Mouse (Mus musculus) liver, postnatal 0 days (tissue): ENCODE results near the gene Mnat1. TPM values are rescaled to one million over a fixed set of nuclear protein-coding genes. Genes with fewer than 3 reads are reported as not detected.

ENCODE experiments used
- ATAC-seq: fragments of 200-750 bp; cut with Nextera tagmentation; 2 replicates; pipeline ENCODE4 v1.8.0; 2017; ENCODE audit warnings: mild to moderate bottlenecking, moderate library complexity
- DNase-seq: peaks from one replicate; pipeline ENCODE4 v3.0.0-alpha.2; 2016
- H3K27ac ChIP-seq: fragments of 300-500 bp; sonication (generic); 2 replicates; pipeline ENCODE4 v1.5.1; 2014; ENCODE audit warnings: antibody characterized with exemption, moderate library complexity, mild to moderate bottlenecking, low read depth
- H3K27me3 ChIP-seq: fragments of 300-500 bp; sonication (generic); 2 replicates; pipeline ENCODE4 v1.6.1; 2014; ENCODE audit warnings: low read length, control low read depth, mixed read lengths; ENCODE audit not compliant: insufficient read depth
- H3K36me3 ChIP-seq: fragments of 300-500 bp; sonication (generic); replicated peaks from 2 replicates; pipeline ENCODE4 v1.6.1; 2014; ENCODE audit warnings: mild to moderate bottlenecking, control low read depth, low read length, moderate library complexity, mixed read lengths; ENCODE audit not compliant: insufficient read depth
- H3K4me1 ChIP-seq: fragments of 300-500 bp; sonication (generic); 2 replicates; pipeline ENCODE4 v1.6.1; 2014; ENCODE audit warnings: antibody characterized with exemption, mild to moderate bottlenecking, control low read depth; ENCODE audit not compliant: insufficient read depth
- H3K4me2 ChIP-seq: fragments of 300-500 bp; sonication (generic); 2 replicates; pipeline ENCODE4 v1.6.1; 2014; ENCODE audit warnings: low read depth, mild to moderate bottlenecking, low read length, moderate library complexity, mixed read lengths
- H3K4me3 ChIP-seq: fragments of 300-500 bp; sonication (generic); 2 replicates; pipeline ENCODE4 v1.5.1; 2014; ENCODE audit warnings: low read depth, low read length
- H3K9ac ChIP-seq: fragments of 300-500 bp; sonication (generic); replicated peaks from 2 replicates; pipeline ENCODE4 v1.6.1; 2014; ENCODE audit warnings: mild to moderate bottlenecking, moderate library complexity
- H3K9me3 ChIP-seq: fragments of 300-500 bp; sonication (generic); 2 replicates; pipeline ENCODE4 v1.6.1; 2016; ENCODE audit warnings: mild to moderate bottlenecking, control low read depth, low read length, mixed read lengths
- CTCF ChIP-seq: sonication (generic); IDR thresholded peaks from 2 replicates; pipeline ENCODE4 v1.5.1; 2016; ENCODE audit warnings: antibody characterized with exemption, low read depth
- EP300 ChIP-seq: IDR thresholded peaks from 2 replicates; pipeline ENCODE4 v1.6.1; 2016; ENCODE audit warnings: antibody characterized with exemption, low read depth, mild to moderate bottlenecking
- WGBS: fragments of 180-500 bp; shearing (Covaris S2); extraction: QIAGEN DNeasy Blood & Tissue Kit; methylation state at CpG from one replicate; pipeline ENCODE4 v1.1.7; 2014; ENCODE audit not compliant: insufficient replicate concordance; 5-methylcytosine and 5-hydroxymethylcytosine counted together
- polyA plus RNA-seq: library from polyadenylated mRNA; unstranded; fragments of >200 nt; fragmentation: Nextera tagmentation; extraction: Ambion mirVana; gene quantifications from 2 replicates; pipeline ENCODE4 v1.2.1, GENCODE M21; 2015

Mnat1 gene
- polyA plus RNA-seq, 1 experiment from 2014 or later = 8.6 TPM

DNA sequence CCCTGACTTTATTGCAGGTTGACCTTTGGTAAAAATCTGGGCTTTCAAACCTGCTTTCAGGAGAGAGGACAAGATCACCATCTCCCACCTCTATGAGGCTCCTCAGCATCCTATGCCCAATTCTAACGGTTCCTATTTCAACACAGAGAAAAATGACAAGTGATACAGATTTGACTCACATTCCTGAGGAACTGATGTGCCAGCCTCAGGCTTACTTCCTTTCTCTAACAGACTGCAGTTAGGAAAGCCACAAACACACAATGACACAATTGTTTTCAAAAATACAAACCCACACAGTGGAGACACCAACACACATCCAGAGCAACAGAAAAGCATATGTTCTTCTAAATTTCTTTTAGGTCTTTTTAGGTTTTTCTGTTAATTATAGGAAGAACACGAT is 15.7 kb upstream of the Mnat1 start:
- H3K36me3 ChIP-seq = no peaks in the 10 kb centered on the region
- H3K4me3 ChIP-seq = no peak overlapping the region
- peaks cover 33% of the 10 kb centered on the region for H3K27me3 ChIP-seq
- H3K9me3 ChIP-seq = no peaks in the 10 kb centered on the region
- ATAC-seq (no peak), DNase-seq (no peak)
- 0 out of 2 replicates have a peak, but pooled peaks cover 3% of the 10 kb centered on the region for H3K4me1 ChIP-seq
- WGBS = 54% methylated on average over 2 of the region's 2 CpGs
- no peak for TF ChIP-seq EP300
- no peak for TF ChIP-seq CTCF
- no peak overlapping the region for H3K27ac ChIP-seq
- H3K4me2 ChIP-seq = no peak overlapping the region
- no peak overlapping the region for H3K9ac ChIP-seq

DNA sequence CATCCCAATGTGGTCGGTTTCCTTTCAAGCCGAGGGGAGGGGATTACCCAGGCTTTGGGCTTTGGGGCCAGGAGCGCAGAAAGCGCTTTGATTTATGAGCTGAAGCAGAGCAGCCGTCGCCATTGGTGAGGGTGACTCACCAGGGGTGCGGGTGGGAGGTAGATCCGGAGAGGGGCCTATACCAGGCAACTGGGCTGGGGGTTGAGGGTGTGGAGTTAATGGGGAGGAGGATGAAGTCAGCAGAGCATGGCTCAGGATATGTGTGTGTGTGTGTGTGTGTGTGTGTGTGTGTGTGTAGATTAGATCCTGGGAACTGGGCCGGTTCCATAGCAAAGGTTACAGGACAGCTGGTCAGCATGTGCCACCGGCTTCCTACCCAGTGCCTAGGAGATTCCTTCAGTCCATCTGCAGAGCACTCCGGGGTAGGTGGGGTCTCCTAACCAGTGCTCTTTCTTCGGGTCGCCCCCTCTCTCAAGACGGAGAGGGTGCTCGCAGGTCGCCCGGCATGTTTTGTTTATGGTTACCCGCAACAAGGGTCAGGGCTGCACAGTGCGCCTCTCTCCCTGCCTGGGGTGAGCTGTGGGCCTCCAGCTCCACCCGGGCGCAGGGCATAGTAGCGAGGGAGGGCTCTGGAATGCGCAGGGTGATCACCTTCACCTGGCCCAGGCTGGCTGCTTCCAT is 12.9 kb upstream of the Mnat1 start:
- DNase-seq = no peak
- Histone ChIP-seq H3K4me2 (0 out of 2 replicates have a peak overlapping the region, but pooled peaks have one; percentile 90), H3K4me1 (0 out of 2 replicates have a peak, but pooled peaks cover 3% of the 10 kb centered on the region), H3K27ac (no peak overlapping the region), H3K4me3 (no peak overlapping the region), H3K27me3 (peaks cover 50% of the 10 kb centered on the region), H3K36me3 (no peaks in the 10 kb centered on the region), H3K9ac (no peak overlapping the region), H3K9me3 (no peaks in the 10 kb centered on the region)
- 9% methylated on average over 23 of the region's 23 CpGs for WGBS
- TF ChIP-seq EP300 = no peak
- no peak for TF ChIP-seq CTCF
- ATAC-seq = 0 out of 2 replicates have a peak, but pooled peaks have one; percentile 13

DNA sequence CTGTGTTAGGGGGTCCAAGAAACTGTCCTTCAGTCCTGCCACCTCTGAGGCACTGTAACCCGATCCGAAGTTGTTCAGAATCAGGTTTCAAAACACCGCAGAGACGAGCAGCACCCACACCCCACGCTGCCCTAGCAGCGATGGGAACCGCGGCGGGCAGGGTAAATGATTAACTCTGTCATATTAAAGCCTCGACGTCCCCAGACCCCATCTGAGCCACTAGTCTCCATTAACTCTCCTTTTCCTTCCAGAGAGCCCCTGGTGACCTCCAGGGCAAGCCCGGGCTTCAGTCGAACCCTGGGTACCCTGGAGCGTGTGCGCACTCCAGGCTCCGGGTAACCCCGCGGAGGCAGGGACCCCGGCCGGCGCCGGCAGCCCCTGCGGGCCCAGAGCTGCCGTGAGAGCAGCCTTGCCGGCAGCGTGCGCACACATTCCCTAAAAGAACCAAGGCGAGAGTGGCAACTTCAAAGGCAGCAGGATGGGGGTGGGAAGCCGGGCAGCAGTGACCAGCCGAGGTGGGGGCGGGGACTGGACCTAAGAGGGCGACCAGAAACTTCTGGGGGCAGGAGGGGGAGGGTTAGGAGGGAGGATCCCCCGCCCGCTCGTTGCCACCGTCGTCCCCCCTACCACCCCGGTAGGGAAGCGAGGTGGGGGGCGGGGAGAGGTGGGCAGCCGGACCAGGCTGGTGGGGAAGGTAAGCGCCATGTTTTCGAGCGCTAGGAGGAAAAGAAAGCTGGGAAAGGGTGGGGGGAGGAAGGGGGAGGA is 11.8 kb upstream of the Mnat1 start:
- Histone ChIP-seq H3K36me3 (no peaks in the 10 kb centered on the region), H3K27ac (no peak overlapping the region), H3K4me1 (0 out of 2 replicates have a peak, but pooled peaks cover 3% of the 10 kb centered on the region), H3K27me3 (peaks cover 53% of the 10 kb centered on the region), H3K4me3 (peak overlapping the region; percentile 57), H3K9ac (no peak overlapping the region; the same call in 1 of the 2 replicates), H3K9me3 (no peaks in the 10 kb centered on the region), H3K4me2 (peak overlapping the region; percentile 90)
- under 1% methylated on average over 39 of the region's 44 CpGs for WGBS
- ATAC-seq = peak; percentile 42; the same call in 1 of the 2 replicates
- TF ChIP-seq CTCF (no peak), EP300 (no peak)
- DNase-seq = peak; percentile 29

DNA sequence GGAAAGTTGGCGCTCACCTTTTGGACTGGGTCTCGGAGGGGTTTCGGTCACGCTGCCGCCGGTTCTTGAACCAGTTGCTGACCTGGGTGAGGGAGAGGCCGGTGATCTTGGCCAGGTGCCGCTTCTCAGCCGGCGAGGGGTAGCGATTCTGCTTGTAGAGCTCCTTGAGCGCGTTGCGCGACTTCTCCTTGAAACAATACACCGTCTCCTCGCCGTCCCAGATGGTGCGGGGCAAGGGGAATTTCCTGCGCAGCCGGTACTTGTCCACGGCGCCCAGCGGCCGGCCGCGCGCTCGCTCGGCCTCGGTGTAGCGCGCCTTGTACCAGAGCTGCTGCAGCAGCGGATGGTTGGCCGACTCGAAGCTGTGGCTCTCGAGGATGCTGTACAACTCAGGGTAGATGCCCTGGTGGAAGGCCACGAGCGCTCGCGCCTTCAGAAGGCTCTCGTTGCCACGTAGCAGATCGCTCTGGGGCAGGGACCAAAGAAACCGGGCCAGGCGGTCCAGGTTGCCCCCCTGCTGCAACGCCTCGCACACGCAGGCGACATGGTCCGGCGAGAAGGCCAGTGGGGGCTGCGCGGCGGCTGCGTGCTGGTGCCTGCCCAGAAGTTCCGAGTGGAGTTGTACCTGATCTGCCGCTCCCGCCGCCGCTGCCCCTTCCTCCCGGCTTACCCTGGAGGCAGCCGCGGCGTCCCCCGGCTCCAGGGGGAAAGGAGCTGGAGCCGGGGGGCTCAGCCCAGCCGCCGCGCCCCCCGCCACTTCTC is 11.0 kb upstream of the Mnat1 start:
- no peak for TF ChIP-seq EP300
- no peak for TF ChIP-seq CTCF
- Histone ChIP-seq H3K4me3 (peak overlapping the region; percentile 57), H3K36me3 (no peaks in the 10 kb centered on the region), H3K9ac (0 out of 2 replicates have a peak overlapping the region, but pooled peaks have one; percentile 9), H3K4me2 (peak overlapping the region; percentile 90), H3K4me1 (0 out of 2 replicates have a peak, but pooled peaks cover 3% of the 10 kb centered on the region), H3K27ac (no peak overlapping the region), H3K9me3 (no peaks in the 10 kb centered on the region), H3K27me3 (peaks cover 53% of the 10 kb centered on the region)
- ATAC-seq (0 out of 2 replicates have a peak, but pooled peaks have one; percentile 35), DNase-seq (peak; percentile 25)
- under 1% methylated on average over 64 of the region's 71 CpGs for WGBS

DNA sequence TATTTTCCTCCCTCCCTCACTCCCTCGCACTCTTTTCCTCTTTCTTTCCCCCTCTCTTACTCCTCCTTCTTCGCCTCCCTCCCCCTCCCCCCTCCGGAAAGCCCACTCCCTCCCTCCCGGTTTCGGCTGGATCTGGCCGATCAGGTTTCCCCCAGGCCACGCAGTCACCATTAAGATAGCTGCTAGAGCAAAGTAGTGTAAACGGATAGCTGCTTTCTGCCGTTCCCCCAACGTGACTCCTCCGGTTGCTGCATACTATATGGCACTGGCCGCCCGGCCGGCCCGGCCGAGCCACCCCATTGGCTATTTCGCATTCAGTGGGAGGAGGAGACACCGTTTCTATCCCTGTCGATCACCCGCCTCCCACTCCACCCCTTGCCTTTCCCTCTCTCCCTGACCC is 10.3 kb upstream of the Mnat1 start, which contains the start of gene Six4:
Gene Six4 (minus strand): TSS at position 261 of the 400 bp plus-strand sequence.
- H3K4me1 ChIP-seq = 0 out of 2 replicates have a peak, but pooled peaks cover 3% of the 10 kb centered on the region
- peak within 1 kb of the TSS; percentile 90 for H3K4me2 ChIP-seq
- 0 out of 2 replicates have a peak within 1 kb of the TSS, but pooled peaks have one; percentile 9 for H3K9ac ChIP-seq
- no peak within 1 kb of the TSS for H3K27ac ChIP-seq
- no peaks in the 10 kb centered on the region for H3K9me3 ChIP-seq
- peaks cover 53% of the 10 kb centered on the region for H3K27me3 ChIP-seq
- no peaks in the 10 kb centered on the region for H3K36me3 ChIP-seq
- WGBS = under 1% methylated on average over 20 of the region's 20 CpGs
- DNase-seq (peak; percentile 62), ATAC-seq (peak; percentile 83)
- H3K4me3 ChIP-seq = peak within 1 kb of the TSS; percentile 57
- TF ChIP-seq CTCF (no peak), EP300 (no peak)
